Mouse (Mus musculus): ENCODE data around the gene St3gal5. TPM values are rescaled to one million over a fixed set of nuclear protein-coding genes. Genes with fewer than 3 reads are reported as not detected.

St3gal5 gene
- polyA plus RNA-seq, 1 experiment from 2014 or later = 33.0 TPM

DNA sequence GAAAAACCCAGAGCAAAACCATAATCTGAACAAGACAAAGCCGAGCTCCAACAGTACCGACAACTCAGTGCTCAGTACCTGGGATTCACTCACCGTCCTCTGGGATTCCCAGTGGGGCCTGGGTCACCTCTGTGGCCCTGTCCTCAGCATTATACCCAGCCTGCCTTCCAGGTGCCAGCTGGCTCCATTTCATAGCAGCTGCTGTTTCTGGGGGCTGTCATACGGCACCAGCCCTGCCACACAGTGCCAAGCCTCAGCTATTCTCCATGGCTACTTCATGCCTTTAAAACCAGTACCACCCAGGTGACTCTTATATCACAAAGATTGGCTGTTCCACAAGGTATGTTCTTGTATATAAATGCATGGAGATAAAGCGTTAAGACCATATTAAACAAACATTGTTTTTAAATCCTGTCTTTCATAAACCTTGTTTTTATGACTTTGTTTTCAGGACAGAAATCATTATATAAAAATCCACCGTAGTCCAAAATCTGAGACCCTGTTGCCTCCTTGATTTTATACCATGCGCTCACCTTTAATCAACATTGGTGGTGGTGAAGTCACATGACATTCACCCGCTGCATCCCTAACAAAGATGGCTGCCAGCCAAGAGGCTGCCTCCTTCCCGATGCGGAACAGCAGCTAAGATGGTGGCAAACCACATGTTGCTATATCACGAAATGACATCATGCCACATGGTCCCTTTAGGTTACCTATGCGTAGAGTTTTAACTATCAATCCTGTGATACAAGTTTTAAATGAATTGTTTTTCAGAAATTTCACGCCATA is 27.1 kb downstream of the St3gal5 start:
- no peak for DNase-seq (ENCODE audit: low spot score)
- WGBS = 92% methylated on average over 13 of the region's 13 CpGs
- no peak overlapping the region for H3K9ac ChIP-seq (ENCODE audit: low read length)
- no peaks in the 10 kb centered on the region for H3K4me1 ChIP-seq (ENCODE audit: control insufficient read depth, insufficient read depth, low read length)
- no peak overlapping the region for H3K4me2 ChIP-seq (ENCODE audit: low read depth, severe bottlenecking)
- no peaks in the 10 kb centered on the region for H3K27me3 ChIP-seq (ENCODE audit: control insufficient read depth, insufficient read depth, low read length)
- no peak for ATAC-seq (ENCODE audit: insufficient number of reproducible peaks, low FRiP score, low TSS enrichment, low read depth)
- H3K9me3 ChIP-seq (ENCODE audit: control insufficient read depth, low read length) = no peaks in the 10 kb centered on the region
- H3K4me3 ChIP-seq (ENCODE audit: low read depth, low read length) = no peak overlapping the region
- no peak overlapping the region for H3K27ac ChIP-seq (replicated peaks; ENCODE audit: low read depth, low read length)
- H3K36me3 ChIP-seq (ENCODE audit: control insufficient read depth, insufficient read depth, low read length) = no peaks in the 10 kb centered on the region

DNA sequence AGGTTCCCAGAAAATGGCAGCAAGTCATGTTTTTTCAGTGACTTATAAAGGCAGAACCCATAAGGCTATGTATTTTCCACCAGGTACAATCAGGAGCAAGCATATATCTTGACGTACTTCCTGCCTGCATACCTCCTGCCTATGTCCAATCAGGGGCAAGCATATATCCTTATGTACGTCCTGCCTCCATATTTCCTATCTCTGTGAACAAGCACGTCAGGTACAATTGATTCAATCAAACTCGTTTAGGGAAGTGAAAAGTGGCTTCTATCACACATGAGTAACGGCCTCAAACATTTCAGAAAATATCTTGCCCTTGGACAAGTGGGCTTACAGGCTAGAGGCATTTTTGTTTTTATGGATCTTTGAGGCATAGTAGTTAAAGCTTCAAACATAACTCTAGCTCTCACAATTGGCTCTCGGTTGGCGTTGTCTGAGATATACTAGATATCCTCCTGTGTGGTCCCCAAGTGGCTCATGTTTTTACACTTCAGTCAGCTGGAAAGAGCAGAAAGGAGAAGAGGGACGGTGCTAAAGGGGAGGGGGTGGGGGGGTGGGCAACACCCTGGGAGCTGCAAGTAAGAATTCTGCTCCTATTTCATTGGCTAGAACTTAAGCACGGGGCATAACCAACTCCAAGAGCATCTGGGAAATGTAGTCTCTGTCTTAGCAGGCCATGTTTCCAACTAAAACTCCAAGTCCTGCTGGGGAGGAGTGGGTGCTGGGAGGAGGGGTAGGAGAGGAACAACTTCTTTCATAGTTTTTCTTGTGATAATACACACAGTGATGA is 28.9 kb downstream of the St3gal5 start:
- Histone ChIP-seq H3K27ac (replicated peaks; ENCODE audit: low read depth, low read length) (no peak overlapping the region), H3K9ac (ENCODE audit: low read length) (no peak overlapping the region), H3K4me3 (ENCODE audit: low read depth, low read length) (no peak overlapping the region), H3K4me1 (ENCODE audit: control insufficient read depth, insufficient read depth, low read length) (no peaks in the 10 kb centered on the region), H3K27me3 (ENCODE audit: control insufficient read depth, insufficient read depth, low read length) (no peaks in the 10 kb centered on the region), H3K4me2 (ENCODE audit: low read depth, severe bottlenecking) (no peak overlapping the region), H3K9me3 (ENCODE audit: control insufficient read depth, low read length) (no peaks in the 10 kb centered on the region), H3K36me3 (ENCODE audit: control insufficient read depth, insufficient read depth, low read length) (peaks cover 5% of the 10 kb centered on the region; the same call in 1 of the 2 replicates)
- DNase-seq (ENCODE audit: low spot score) (no peak), ATAC-seq (ENCODE audit: insufficient number of reproducible peaks, low FRiP score, low TSS enrichment, low read depth) (no peak)
- 81% methylated on average over 9 of the region's 9 CpGs for WGBS

DNA sequence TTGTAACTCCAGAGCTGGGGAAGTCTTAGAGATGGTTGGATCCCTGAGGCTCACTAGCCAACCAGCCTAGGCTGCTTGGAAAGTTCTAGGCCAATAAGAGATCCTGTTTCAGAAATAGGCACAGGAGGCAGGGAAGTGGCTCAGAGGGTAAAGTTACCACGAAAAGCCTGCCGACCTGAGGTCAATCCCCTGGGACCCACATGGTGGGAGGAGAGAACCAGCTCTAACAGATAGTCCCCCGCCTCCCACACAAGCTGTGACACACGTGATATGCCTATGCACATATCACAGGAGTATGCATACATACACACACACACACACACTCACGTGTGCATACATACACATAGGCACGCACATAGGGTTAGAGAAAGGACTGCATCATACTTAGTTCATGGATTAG is 32.7 kb downstream of the St3gal5 start:
- Histone ChIP-seq H3K36me3 (ENCODE audit: control insufficient read depth, insufficient read depth, low read length) (peaks cover 11% of the 10 kb centered on the region), H3K9ac (ENCODE audit: low read length) (no peak overlapping the region), H3K27me3 (ENCODE audit: control insufficient read depth, insufficient read depth, low read length) (no peaks in the 10 kb centered on the region), H3K4me1 (ENCODE audit: control insufficient read depth, insufficient read depth, low read length) (no peaks in the 10 kb centered on the region), H3K4me3 (ENCODE audit: low read depth, low read length) (no peak overlapping the region), H3K9me3 (ENCODE audit: control insufficient read depth, low read length) (no peaks in the 10 kb centered on the region), H3K4me2 (ENCODE audit: low read depth, severe bottlenecking) (no peak overlapping the region), H3K27ac (replicated peaks; ENCODE audit: low read depth, low read length) (no peak overlapping the region)
- no peak for DNase-seq (ENCODE audit: low spot score)
- 74% methylated on average over 6 of the region's 6 CpGs for WGBS
- ATAC-seq (ENCODE audit: insufficient number of reproducible peaks, low FRiP score, low TSS enrichment, low read depth) = no peak

GRCm38 (mm10) chr6:72132671-72133214 is 35.4 kb downstream of the St3gal5 start:
- ATAC-seq (ENCODE audit: insufficient number of reproducible peaks, low FRiP score, low TSS enrichment, low read depth) = no peak
- WGBS = 95% methylated on average over 8 of the region's 8 CpGs
- H3K27me3 ChIP-seq (ENCODE audit: control insufficient read depth, insufficient read depth, low read length) = no peaks in the 10 kb centered on the region
- H3K4me1 ChIP-seq (ENCODE audit: control insufficient read depth, insufficient read depth, low read length) = 0 out of 2 replicates have a peak, but pooled peaks cover 8% of the 10 kb centered on the region
- no peaks in the 10 kb centered on the region for H3K9me3 ChIP-seq (ENCODE audit: control insufficient read depth, low read length)
- DNase-seq (ENCODE audit: low spot score) = no peak
- H3K4me2 ChIP-seq (ENCODE audit: low read depth, severe bottlenecking) = no peak overlapping the region
- no peak overlapping the region for H3K4me3 ChIP-seq (ENCODE audit: low read depth, low read length)
- H3K36me3 ChIP-seq (ENCODE audit: control insufficient read depth, insufficient read depth, low read length) = peaks cover 11% of the 10 kb centered on the region
- H3K27ac ChIP-seq (replicated peaks; ENCODE audit: low read depth, low read length) = no peak overlapping the region
- H3K9ac ChIP-seq (ENCODE audit: low read length) = no peak overlapping the region

- Histone ChIP-seq H3K4me3 (ENCODE audit: low read depth, low read length) (no peak overlapping the region), H3K9ac (ENCODE audit: low read length) (no peak overlapping the region), H3K4me1 (ENCODE audit: control insufficient read depth, insufficient read depth, low read length) (0 out of 2 replicates have a peak, but pooled peaks cover 8% of the 10 kb centered on the region), H3K36me3 (ENCODE audit: control insufficient read depth, insufficient read depth, low read length) (peaks cover 11% of the 10 kb centered on the region), H3K27ac (replicated peaks; ENCODE audit: low read depth, low read length) (0 out of 2 replicates have a peak overlapping the region, but pooled peaks have one; percentile 21), H3K9me3 (ENCODE audit: control insufficient read depth, low read length) (no peaks in the 10 kb centered on the region), H3K27me3 (ENCODE audit: control insufficient read depth, insufficient read depth, low read length) (no peaks in the 10 kb centered on the region), H3K4me2 (ENCODE audit: low read depth, severe bottlenecking) (no peak overlapping the region)
- 52% methylated on average over 9 of the region's 9 CpGs for WGBS
- peak; percentile 31; the same call in 1 of the 2 replicates for ATAC-seq (ENCODE audit: insufficient number of reproducible peaks, low FRiP score, low TSS enrichment, low read depth)
- DNase-seq (ENCODE audit: low spot score) = no peak
These were observed 37.6 kb downstream of the St3gal5 start for GRCm38 (mm10) chr6:72134850-72135515.

- WGBS = 92% methylated on average over 5 of the region's 5 CpGs
- no peak overlapping the region for H3K27ac ChIP-seq (replicated peaks; ENCODE audit: low read depth, low read length)
- no peaks in the 10 kb centered on the region for H3K27me3 ChIP-seq (ENCODE audit: control insufficient read depth, insufficient read depth, low read length)
- no peak for ATAC-seq (ENCODE audit: insufficient number of reproducible peaks, low FRiP score, low TSS enrichment, low read depth)
- H3K4me3 ChIP-seq (ENCODE audit: low read depth, low read length) = no peak overlapping the region
- peaks cover 7% of the 10 kb centered on the region for H3K36me3 ChIP-seq (ENCODE audit: control insufficient read depth, insufficient read depth, low read length)
- 0 out of 2 replicates have a peak, but pooled peaks cover 8% of the 10 kb centered on the region for H3K4me1 ChIP-seq (ENCODE audit: control insufficient read depth, insufficient read depth, low read length)
- DNase-seq (ENCODE audit: low spot score) = no peak
- no peaks in the 10 kb centered on the region for H3K9me3 ChIP-seq (ENCODE audit: control insufficient read depth, low read length)
- H3K4me2 ChIP-seq (ENCODE audit: low read depth, severe bottlenecking) = no peak overlapping the region
- H3K9ac ChIP-seq (ENCODE audit: low read length) = no peak overlapping the region
These were observed 38.6 kb downstream of the St3gal5 start for GRCm38 (mm10) chr6:72136016-72136415.

GRCm38 (mm10) chr6:72136543-72136942 is 39.2 kb downstream of the St3gal5 start:
- Histone ChIP-seq H3K4me2 (ENCODE audit: low read depth, severe bottlenecking) (no peak overlapping the region), H3K27me3 (ENCODE audit: control insufficient read depth, insufficient read depth, low read length) (no peaks in the 10 kb centered on the region), H3K4me3 (ENCODE audit: low read depth, low read length) (no peak overlapping the region), H3K9ac (ENCODE audit: low read length) (no peak overlapping the region), H3K9me3 (ENCODE audit: control insufficient read depth, low read length) (no peaks in the 10 kb centered on the region), H3K4me1 (ENCODE audit: control insufficient read depth, insufficient read depth, low read length) (0 out of 2 replicates have a peak, but pooled peaks cover 8% of the 10 kb centered on the region), H3K36me3 (ENCODE audit: control insufficient read depth, insufficient read depth, low read length) (peaks cover 7% of the 10 kb centered on the region), H3K27ac (replicated peaks; ENCODE audit: low read depth, low read length) (no peak overlapping the region)
- WGBS = 69% methylated on average over 10 of the region's 10 CpGs
- no peak for DNase-seq (ENCODE audit: low spot score)
- no peak for ATAC-seq (ENCODE audit: insufficient number of reproducible peaks, low FRiP score, low TSS enrichment, low read depth)

Data from limb, embryonic 11.5 days (tissue).